Mouse (Mus musculus) olfactory bulb, adult 2 months (tissue): ENCODE measurements at regions not wholly inside any gene's neighbourhood (a gene's known extent, or its start where the extent isn't known, plus 50 kb on each side); places are given as distances from the start of the nearest gene placed in this dataset.

Experiments used
- H3K27ac ChIP-seq: fragments of 200-500 bp; 2 replicates; pipeline ENCODE4 v1.5.1; 2012; ENCODE audit warnings: low read depth, low read length; ENCODE audit not compliant: insufficient read depth
- H3K4me1 ChIP-seq: fragments of 200-500 bp; 2 replicates; pipeline ENCODE4 v1.6.1; 2012; ENCODE audit warnings: low read length; ENCODE audit not compliant: control insufficient read depth, insufficient read depth
- H3K4me3 ChIP-seq: fragments of 200-500 bp; 2 replicates; pipeline ENCODE4 v1.5.1; 2012; ENCODE audit warnings: mild to moderate bottlenecking, low read depth, low read length, moderate library complexity; ENCODE audit not compliant: insufficient read depth
- CTCF ChIP-seq: fragments of 200-500 bp; IDR thresholded peaks from 2 replicates; pipeline ENCODE4 v1.5.1; 2012; ENCODE audit warnings: low read depth, mild to moderate bottlenecking, low read length, moderate library complexity; ENCODE audit not compliant: insufficient read depth
- POLR2A ChIP-seq: fragments of 200-500 bp; IDR thresholded peaks from 2 replicates; pipeline ENCODE4 v1.6.1; 2012; ENCODE audit warnings: mild to moderate bottlenecking, low read depth, low read length, moderate library complexity; ENCODE audit not compliant: insufficient read depth
- WGBS: fragments of 180-500 bp; shearing (Covaris S2); methylation state at CpG from one replicate; pipeline ENCODE4 v1.1.7; 2018; 5-methylcytosine and 5-hydroxymethylcytosine counted together

DNA sequence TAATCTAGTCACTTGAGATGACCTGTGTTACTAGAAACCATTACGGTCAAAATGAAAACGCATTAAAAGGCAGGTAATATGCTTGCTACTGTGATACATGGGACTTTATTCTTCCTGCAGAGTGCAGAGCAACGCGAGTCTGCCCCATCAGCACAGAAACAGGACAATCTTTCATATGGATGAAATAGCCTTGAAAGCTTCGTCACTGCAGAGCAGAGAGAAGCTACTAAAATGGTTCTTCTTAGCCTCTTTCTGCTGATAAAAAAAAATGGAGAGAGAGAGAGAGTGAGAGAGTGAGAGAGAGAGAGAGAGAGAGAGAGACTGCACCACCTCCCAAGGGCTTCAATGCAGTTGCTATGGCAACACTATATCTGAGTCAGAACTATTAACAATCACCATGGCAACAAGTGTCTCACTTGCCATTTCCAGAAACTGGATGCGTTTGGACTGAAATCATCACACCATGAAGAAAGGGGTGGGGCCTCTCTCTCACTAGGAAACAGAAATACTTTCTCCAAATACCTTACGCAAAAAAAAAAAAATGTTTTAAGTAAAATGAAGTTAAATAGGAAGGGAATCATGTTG lies 157.8 kb upstream of the Zbtb20 start:
- WGBS: 30% methylated on average over 7 of the region's 7 CpGs
- H3K4me3 ChIP-seq: no peak overlapping the region
- TF ChIP-seq POLR2A (no peak), CTCF (no peak)
- peak overlapping the region; percentile 88 for H3K27ac ChIP-seq
- peaks cover 3% of the 10 kb centered on the region; the same call in 1 of the 2 replicates for H3K4me1 ChIP-seq

- H3K27ac ChIP-seq: peak overlapping the region; percentile 88
- TF ChIP-seq CTCF: no peak
- TF ChIP-seq POLR2A: no peak
- 71% methylated on average over 9 of the region's 9 CpGs for WGBS
- peaks cover 3% of the 10 kb centered on the region; the same call in 1 of the 2 replicates for H3K4me1 ChIP-seq
- no peak overlapping the region for H3K4me3 ChIP-seq
Observed at GRCm38 (mm10) chr16:42717075-42717827, 158.4 kb upstream of the Zbtb20 start.

GRCm38 (mm10) chr16:42702676-42703075 lies 173.0 kb upstream of the Zbtb20 start:
- TF ChIP-seq CTCF (no peak), POLR2A (no peak)
- 52% methylated on average over 4 of the region's 4 CpGs for WGBS
- H3K4me3 ChIP-seq: no peak overlapping the region
- H3K4me1 ChIP-seq: no peaks in the 10 kb centered on the region
- no peak overlapping the region for H3K27ac ChIP-seq

DNA sequence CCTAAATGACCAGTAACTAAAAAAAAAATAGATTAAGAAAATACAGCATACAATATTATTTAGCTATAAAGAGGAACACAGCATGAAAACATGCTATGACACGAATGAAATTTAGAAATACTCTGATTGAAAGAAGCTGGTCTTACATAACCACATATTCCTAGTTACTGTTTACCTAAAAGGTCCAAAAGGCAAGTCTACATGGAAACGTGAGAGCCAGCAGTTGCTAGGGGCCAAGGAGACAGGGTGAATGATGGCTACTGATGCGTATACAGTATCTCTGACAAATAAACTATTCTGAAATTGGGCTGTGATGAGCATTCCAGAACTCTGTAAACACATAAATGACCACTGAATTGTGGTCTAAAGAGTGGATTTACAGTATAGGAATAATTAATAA lies 194.5 kb upstream of the Zbtb20 start:
- Histone ChIP-seq H3K4me3 (no peak overlapping the region), H3K4me1 (no peaks in the 10 kb centered on the region), H3K27ac (no peak overlapping the region)
- 88% methylated on average over 3 of the region's 3 CpGs for WGBS
- TF ChIP-seq POLR2A: no peak
- no peak for TF ChIP-seq CTCF

DNA sequence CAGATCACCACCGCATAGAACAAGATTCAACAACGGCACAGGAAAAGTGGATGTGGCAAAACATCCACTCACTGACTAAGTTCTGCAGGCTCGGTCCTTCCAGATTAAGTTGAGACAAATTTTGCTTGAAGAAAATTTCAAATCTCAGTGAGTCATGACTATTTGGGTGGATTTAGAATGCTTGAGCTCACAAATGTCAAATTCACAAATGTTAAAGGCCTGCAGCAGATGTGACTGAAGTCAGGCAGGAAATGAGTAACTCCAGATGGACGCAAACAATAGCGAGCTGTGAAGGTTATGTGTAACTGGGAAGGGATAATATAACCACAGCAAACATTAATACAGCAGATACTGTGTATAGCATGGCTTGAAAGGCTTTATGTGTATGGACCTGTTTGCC lies 198.5 kb upstream of the Zbtb20 start:
- TF ChIP-seq POLR2A: no peak
- TF ChIP-seq CTCF: no peak
- H3K27ac ChIP-seq: no peak overlapping the region
- WGBS: 82% methylated on average over 5 of the region's 5 CpGs
- H3K4me1 ChIP-seq: no peaks in the 10 kb centered on the region
- H3K4me3 ChIP-seq: no peak overlapping the region

DNA sequence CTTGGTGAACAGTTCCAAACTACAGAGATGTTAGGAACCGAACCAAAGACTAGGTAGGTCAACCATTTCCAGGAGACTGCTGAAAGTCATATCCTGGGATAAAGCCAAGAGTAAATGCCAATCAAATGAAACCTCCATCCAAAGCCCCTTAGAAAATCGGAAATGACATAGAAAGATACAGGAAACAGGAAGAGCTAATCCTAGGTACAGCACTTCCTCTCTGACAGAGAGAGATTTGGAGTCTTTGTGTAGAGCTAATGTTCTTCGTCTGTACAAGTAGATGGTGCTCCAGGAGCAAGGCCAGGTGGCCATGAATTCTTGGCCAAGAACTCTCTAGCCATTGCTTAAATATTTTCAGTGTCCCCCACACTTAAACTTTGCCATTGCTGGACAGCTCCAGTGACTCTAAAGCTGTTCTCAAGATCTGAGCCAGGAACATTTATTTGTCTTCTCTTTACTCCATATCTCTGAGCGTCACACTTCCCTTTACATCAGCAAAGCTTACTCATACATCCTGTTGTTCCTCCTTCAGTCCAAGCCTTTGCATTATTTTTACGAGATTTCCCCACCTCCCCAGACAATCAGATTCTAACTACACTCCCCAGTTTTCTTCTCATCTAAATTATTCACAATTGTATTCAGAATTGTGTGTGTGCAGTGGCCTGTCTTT lies 199.1 kb upstream of the Zbtb20 start:
- H3K4me1 ChIP-seq: no peaks in the 10 kb centered on the region
- no peak overlapping the region for H3K27ac ChIP-seq
- no peak for TF ChIP-seq CTCF
- 86% methylated on average over 5 of the region's 5 CpGs for WGBS
- no peak overlapping the region for H3K4me3 ChIP-seq

DNA sequence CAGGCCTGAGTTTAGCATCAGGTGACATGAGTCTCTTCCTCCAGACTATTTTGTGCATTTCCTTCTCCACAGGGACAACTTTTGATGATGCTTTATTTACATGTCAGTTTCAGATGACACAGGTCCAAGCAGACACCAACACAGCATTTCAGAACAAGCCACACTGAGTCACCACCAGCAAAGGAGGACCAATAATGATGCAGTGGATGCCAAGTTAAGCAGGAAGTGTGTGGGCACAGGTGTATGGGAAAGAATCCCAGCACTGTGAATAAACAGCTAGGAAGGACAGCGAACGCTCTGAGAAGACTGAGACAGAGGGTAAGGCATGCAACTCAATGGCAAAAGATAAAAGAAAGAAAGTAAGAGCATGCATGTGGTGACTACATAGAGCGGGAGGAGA lies 200.7 kb upstream of the Zbtb20 start:
- 86% methylated on average over 3 of the region's 3 CpGs for WGBS
- Histone ChIP-seq H3K4me3 (no peak overlapping the region), H3K4me1 (no peaks in the 10 kb centered on the region), H3K27ac (no peak overlapping the region)
- TF ChIP-seq CTCF (no peak), POLR2A (no peak)

GRCm38 (mm10) chr16:42666601-42667000 lies 209.1 kb upstream of the Zbtb20 start:
- no peak overlapping the region for H3K27ac ChIP-seq
- 36% methylated on average over 3 of the region's 3 CpGs for WGBS
- no peak overlapping the region for H3K4me3 ChIP-seq
- no peaks in the 10 kb centered on the region for H3K4me1 ChIP-seq
- TF ChIP-seq POLR2A (no peak), CTCF (no peak)

GRCm38 (mm10) chr16:42651904-42652732 lies 223.6 kb upstream of the Zbtb20 start:
- 63% methylated on average over 10 of the region's 10 CpGs for WGBS
- no peak for TF ChIP-seq POLR2A
- TF ChIP-seq CTCF: no peak
- Histone ChIP-seq H3K4me3 (no peak overlapping the region), H3K4me1 (peaks cover 3% of the 10 kb centered on the region; the same call in 1 of the 2 replicates), H3K27ac (no peak overlapping the region)
